Mouse (Mus musculus): ENCODE data around the gene Kcnt1. TPM values are rescaled to one million over a fixed set of nuclear protein-coding genes. Genes with fewer than 3 reads are reported as not detected.
A peak's percentile ranks its signal among the peaks of the same experiment; 100 is the strongest.
"Not testable (repeated sequence)": the region's sequence is repeated elsewhere in the genome, so short reads cannot be mapped to it uniquely, and the experiment has no call there.

The Kcnt1 gene
- 1.8 and 4.8 TPM in 2 replicates for polyA plus RNA-seq (2011; ENCODE audit: insufficient read depth, insufficient read length, low replicate concordance, missing spikeins)

DNA sequence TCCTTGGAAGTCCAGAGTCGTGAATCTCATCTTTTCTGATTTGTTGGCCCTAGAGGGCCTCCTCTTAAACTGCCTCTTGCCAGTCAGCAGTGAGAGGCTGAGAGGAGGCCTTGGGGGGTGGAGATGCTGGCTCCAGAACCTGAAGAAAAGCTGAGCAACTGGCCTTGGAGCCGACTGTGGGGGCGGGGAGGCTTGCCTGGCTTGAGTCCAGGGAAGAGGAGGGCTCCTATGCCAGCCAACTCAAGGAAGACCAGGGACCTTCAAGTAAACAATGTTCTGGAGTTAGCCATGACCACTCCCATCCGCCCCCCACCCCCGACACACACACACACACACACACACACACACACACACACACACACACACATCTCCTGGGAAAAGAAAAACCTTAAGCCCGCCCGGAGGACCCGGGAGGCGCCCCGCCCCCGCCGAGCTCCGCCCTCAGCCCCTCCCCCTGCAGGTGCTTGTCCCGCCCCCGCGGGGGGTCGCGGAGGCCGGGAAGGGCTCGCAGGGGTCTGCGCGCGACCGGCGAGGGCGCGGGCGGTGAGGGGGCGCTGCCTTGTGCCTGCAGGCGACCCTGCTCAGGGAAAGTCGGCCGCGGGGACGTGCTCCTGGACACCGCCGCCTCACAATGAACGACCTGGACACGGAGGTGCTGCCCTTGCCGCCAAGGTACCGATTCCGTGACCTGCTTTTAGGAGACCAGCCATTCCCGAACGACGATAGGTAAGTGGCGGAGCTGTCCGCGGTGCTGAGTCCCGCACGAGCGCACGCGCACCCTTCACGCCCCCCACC, at the start of gene Kcnt1:
Kcnt1 (plus strand) TSS at position 398 of the 795 bp plus-strand sequence.
- TF ChIP-seq POLR2A (IDR thresholded peaks at IDR 0.05; ENCODE audit: borderline replicate concordance, control insufficient read depth, low read depth, low read length) (no peak), CTCF (IDR thresholded peaks at IDR 0.05; ENCODE audit: control insufficient read depth, insufficient read depth, low read length) (no peak)
- Histone ChIP-seq H3K4me3 (replicated peaks; ENCODE audit: control insufficient read depth, low read depth, low read length) (no peak within 1 kb of the TSS), H3K4me1 (ENCODE audit: control insufficient read depth, insufficient read depth, low read length) (no peaks in the 10 kb centered on the region), H3K27ac (ENCODE audit: control insufficient read depth, insufficient read depth, low read depth, low read length, poor library complexity) (no peak within 1 kb of the TSS)
- 5% methylated on average over 49 of the region's 53 CpGs for WGBS

DNA sequence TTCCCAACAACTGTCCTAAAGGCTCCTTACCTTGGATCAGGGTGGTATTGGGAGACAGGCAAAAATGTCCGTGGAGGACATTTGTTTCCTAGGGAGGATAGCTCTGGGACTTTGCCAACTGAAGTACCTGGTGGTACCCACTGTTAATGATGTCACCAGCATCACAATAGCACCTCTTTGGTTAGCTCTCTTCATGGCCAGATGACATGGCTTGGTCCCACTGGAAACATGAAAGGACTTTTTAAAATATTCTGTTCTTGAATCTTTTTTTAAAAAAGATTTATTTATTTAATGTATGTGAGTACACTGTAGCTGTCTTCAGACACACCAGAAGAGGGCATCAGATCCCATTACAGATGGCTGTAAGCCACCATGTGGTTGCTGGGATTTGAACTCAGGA, 47.8 kb upstream of the Kcnt1 start, which contains the start of gene Glt6d1:
Glt6d1 (minus strand) TSS at position 101 of the 400 bp plus-strand sequence.
- not testable (repeated sequence) for H3K4me1 ChIP-seq (ENCODE audit: control insufficient read depth, insufficient read depth, low read length); H3K4me3 ChIP-seq (replicated peaks; ENCODE audit: control insufficient read depth, low read depth, low read length); H3K27ac ChIP-seq (ENCODE audit: control insufficient read depth, insufficient read depth, low read depth, low read length, poor library complexity)
- 66% methylated on average over 1 of the region's 1 CpGs for WGBS

DNA sequence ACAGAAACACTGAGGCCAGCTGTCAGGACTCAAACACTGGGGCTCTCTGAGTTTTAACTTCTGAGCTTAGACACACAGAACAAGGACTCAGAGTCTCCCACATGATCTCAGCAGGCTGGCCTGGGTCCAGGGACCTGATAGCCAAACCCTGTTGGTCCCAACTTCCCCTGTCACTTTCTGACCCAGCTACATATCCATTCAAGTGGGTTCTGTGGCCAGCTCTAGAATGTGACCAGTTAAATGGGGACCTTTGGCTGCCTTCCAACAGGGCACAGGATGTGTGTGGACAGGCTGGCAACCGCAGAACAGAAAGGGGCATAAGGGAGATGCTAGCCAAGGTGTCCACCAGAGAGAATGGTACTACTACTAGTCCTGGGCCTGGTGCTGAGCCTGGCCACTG, 40.7 kb upstream of the Kcnt1 start, which contains the start of gene Lcn9:
Lcn9 (plus strand) TSS at position 348 of the 400 bp plus-strand sequence.
- Histone ChIP-seq H3K4me3 (replicated peaks; ENCODE audit: control insufficient read depth, low read depth, low read length) (no peak within 1 kb of the TSS), H3K4me1 (ENCODE audit: control insufficient read depth, insufficient read depth, low read length) (no peaks in the 10 kb centered on the region), H3K27ac (ENCODE audit: control insufficient read depth, insufficient read depth, low read depth, low read length, poor library complexity) (no peak within 1 kb of the TSS)
- 22% methylated on average over 1 of the region's 1 CpGs for WGBS
- TF ChIP-seq CTCF (IDR thresholded peaks at IDR 0.05; ENCODE audit: control insufficient read depth, insufficient read depth, low read length): no peak
- no peak for TF ChIP-seq POLR2A (IDR thresholded peaks at IDR 0.05; ENCODE audit: borderline replicate concordance, control insufficient read depth, low read depth, low read length)

DNA sequence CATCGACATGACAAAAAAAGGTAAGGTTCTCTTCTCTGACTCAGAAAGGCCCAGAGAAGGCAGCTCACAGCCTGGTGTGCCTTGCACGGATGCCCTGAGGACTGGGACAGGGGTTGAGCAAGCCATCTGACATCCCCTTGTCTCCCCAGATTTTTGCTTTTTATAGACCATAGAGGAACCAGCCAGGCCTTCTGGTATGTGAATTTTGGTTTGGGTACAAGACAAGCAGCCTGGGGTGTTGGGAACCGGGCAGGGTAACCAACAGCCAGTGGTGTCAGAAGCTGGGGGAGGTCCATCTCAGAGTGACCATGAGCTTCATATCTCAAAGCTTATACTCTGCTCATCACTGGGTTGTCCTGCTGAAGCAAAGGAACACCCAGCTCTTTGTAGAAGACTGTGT, 38.8 kb upstream of the Kcnt1 start:
- Histone ChIP-seq H3K4me1 (ENCODE audit: control insufficient read depth, insufficient read depth, low read length) (no peaks in the 10 kb centered on the region), H3K4me3 (replicated peaks; ENCODE audit: control insufficient read depth, low read depth, low read length) (no peak overlapping the region), H3K27ac (ENCODE audit: control insufficient read depth, insufficient read depth, low read depth, low read length, poor library complexity) (no peak overlapping the region)
- 66% methylated on average over 3 of the region's 3 CpGs for WGBS
- TF ChIP-seq POLR2A (IDR thresholded peaks at IDR 0.05; ENCODE audit: borderline replicate concordance, control insufficient read depth, low read depth, low read length) (no peak), CTCF (IDR thresholded peaks at IDR 0.05; ENCODE audit: control insufficient read depth, insufficient read depth, low read length) (no peak)

DNA sequence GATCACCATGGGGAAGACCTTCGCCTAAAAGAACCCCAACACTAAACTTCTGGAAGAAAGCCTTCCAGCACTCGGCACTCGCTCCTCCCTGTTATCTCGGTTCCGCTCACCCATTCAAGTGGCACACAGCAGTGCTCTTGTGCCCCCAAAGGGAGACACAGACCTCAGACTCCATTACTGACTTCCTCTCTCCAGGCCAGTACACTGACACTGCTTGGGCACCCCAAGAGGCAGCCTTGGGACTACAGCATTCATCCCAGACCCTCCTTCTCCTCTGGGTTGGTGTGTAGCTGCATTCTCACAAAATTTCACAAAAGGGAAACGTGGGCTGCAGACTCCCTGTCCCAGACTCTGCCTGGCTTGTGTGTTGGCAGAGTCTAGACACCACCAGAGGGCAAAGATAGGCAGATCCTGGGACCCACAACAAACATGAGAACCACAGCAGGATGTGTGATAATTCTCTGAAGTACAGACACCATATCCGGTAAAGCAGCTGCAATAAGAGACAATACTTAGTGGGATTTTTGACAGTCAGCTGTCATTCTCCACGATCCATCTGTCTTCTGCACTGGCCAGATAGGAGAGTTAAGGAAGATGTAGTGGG, 35.1 kb upstream of the Kcnt1 start:
- Histone ChIP-seq H3K4me1 (ENCODE audit: control insufficient read depth, insufficient read depth, low read length) (no peaks in the 10 kb centered on the region), H3K4me3 (replicated peaks; ENCODE audit: control insufficient read depth, low read depth, low read length) (no peak overlapping the region), H3K27ac (ENCODE audit: control insufficient read depth, insufficient read depth, low read depth, low read length, poor library complexity) (no peak overlapping the region)
- 44% methylated on average over 8 of the region's 8 CpGs for WGBS
- no peak for TF ChIP-seq POLR2A (IDR thresholded peaks at IDR 0.05; ENCODE audit: borderline replicate concordance, control insufficient read depth, low read depth, low read length)

DNA sequence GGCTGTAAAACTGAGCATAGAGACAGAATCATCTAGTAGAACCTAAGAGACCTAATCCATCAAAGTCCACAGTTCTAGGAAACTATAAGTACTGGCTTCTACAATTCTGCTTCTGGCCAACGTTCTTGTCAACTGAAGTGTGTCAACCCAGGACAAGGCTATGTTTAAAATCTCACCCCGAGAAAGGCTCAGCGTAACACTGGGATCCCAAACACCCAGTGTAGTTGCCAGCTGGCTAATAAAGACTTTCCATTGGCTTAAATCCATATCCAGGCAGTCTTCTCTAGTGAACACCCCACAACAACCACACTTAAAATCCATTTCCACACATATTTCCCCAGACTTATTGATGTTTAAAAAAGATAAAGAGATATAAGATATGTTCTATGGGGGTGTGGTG, 32.7 kb upstream of the Kcnt1 start:
- 78% methylated on average over 3 of the region's 3 CpGs for WGBS
- Histone ChIP-seq H3K4me1 (ENCODE audit: control insufficient read depth, insufficient read depth, low read length) (no peaks in the 10 kb centered on the region), H3K27ac (ENCODE audit: control insufficient read depth, insufficient read depth, low read depth, low read length, poor library complexity) (no peak overlapping the region), H3K4me3 (replicated peaks; ENCODE audit: control insufficient read depth, low read depth, low read length) (no peak overlapping the region)
- no peak for TF ChIP-seq POLR2A (IDR thresholded peaks at IDR 0.05; ENCODE audit: borderline replicate concordance, control insufficient read depth, low read depth, low read length)
- no peak for TF ChIP-seq CTCF (IDR thresholded peaks at IDR 0.05; ENCODE audit: control insufficient read depth, insufficient read depth, low read length)

DNA sequence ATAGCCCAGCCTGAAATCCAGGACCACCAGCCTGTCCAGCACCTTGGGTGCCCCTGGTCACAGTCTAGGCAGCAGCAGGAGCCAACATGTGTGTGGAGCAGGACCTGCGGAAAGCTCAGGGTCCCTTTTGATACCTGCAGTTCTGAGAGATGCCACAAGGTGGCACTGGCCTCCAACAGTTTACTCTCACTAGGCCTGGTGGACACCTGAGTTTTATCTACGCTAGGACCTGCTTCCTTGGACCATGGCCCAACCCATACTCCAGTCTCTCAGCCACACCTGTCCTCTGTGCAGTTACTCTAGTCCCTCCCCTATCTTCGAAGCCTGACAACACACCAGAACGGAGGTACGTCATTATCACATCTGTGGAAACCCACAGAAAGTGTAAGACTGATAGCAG, 27.2 kb upstream of the Kcnt1 start:
- TF ChIP-seq POLR2A (IDR thresholded peaks at IDR 0.05; ENCODE audit: borderline replicate concordance, control insufficient read depth, low read depth, low read length) (no peak), CTCF (IDR thresholded peaks at IDR 0.05; ENCODE audit: control insufficient read depth, insufficient read depth, low read length) (peak; percentile 84)
- WGBS: 29% methylated on average over 5 of the region's 5 CpGs
- Histone ChIP-seq H3K4me3 (replicated peaks; ENCODE audit: control insufficient read depth, low read depth, low read length) (no peak overlapping the region), H3K27ac (ENCODE audit: control insufficient read depth, insufficient read depth, low read depth, low read length, poor library complexity) (no peak overlapping the region), H3K4me1 (ENCODE audit: control insufficient read depth, insufficient read depth, low read length) (no peaks in the 10 kb centered on the region)

DNA sequence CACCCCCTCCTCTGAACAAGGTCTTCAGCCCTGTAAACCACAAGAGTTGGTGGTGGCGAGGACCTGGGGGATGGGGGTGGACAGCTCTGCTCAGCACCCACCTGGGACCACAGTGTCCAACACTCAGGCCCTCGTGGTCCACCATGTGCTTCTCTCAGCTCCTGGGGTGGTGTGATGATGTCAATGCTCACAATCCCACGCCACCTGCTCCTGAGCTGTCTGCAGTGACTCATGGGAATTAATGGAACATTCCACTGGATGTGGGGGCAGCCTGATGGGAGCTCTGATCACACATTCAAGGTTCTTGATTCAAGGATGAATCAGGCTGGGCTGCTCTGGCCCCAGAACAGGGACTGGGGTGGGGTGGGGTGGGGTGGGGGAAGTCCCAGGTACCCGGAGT, 21.4 kb upstream of the Kcnt1 start:
- 55% methylated on average over 4 of the region's 4 CpGs for WGBS
- Histone ChIP-seq H3K4me3 (replicated peaks; ENCODE audit: control insufficient read depth, low read depth, low read length) (no peak overlapping the region), H3K4me1 (ENCODE audit: control insufficient read depth, insufficient read depth, low read length) (no peaks in the 10 kb centered on the region), H3K27ac (ENCODE audit: control insufficient read depth, insufficient read depth, low read depth, low read length, poor library complexity) (no peak overlapping the region)
- no peak for TF ChIP-seq POLR2A (IDR thresholded peaks at IDR 0.05; ENCODE audit: borderline replicate concordance, control insufficient read depth, low read depth, low read length)

Data from bone marrow, adult 2 months (tissue).